Mouse (Mus musculus) urinary bladder, postnatal 4 days (tissue): Measurements from ENCODE around the gene Cela2a.
"Not testable (repeated sequence)": the region's sequence is repeated elsewhere in the genome, so short reads cannot be mapped to it uniquely, and the experiment has no call there.

ENCODE experiments used
- DNase-seq, 2 experiments: peaks; one replicate each; pipeline ENCODE4 v3.0.0; 2021 to 2022; ENCODE audit warnings: low spot score in 2 of 2

Gene Cela2a

GRCm38 (mm10) chr4:141797545-141797944, 28.4 kb downstream of the Cela2a start:
- DNase-seq = no peak

GRCm38 (mm10) chr4:141796954-141797353, 29.0 kb downstream of the Cela2a start:
- DNase-seq = no peak

- DNase-seq = no peak
These were observed 29.6 kb downstream of the Cela2a start for GRCm38 (mm10) chr4:141796356-141796755.

- DNase-seq = no peak
These were observed 31.8 kb downstream of the Cela2a start for GRCm38 (mm10) chr4:141794152-141794535.

GRCm38 (mm10) chr4:141793282-141794151, 32.4 kb downstream of the Cela2a start, which contains the start of gene Casp9:
Casp9 (plus strand) TSS chr4:141793612.
- peak; percentile 98 to 99 for DNase-seq

- DNase-seq = no peak
These were observed 33.2 kb downstream of the Cela2a start for GRCm38 (mm10) chr4:141792554-141793281.

GRCm38 (mm10) chr4:141791951-141792350, 34.0 kb downstream of the Cela2a start:
- DNase-seq = no peak

- DNase-seq = no peak
These were observed 34.5 kb downstream of the Cela2a start for GRCm38 (mm10) chr4:141791486-141791885.

GRCm38 (mm10) chr4:141790524-141790990, 35.4 kb downstream of the Cela2a start, which contains the start of gene Dnajc16:
Dnajc16 (minus strand) TSS chr4:141790931.
- DNase-seq = peak; percentile 95 to 96

- DNase-seq = no peak
These were observed 36.3 kb downstream of the Cela2a start for GRCm38 (mm10) chr4:141789564-141790218.

GRCm38 (mm10) chr4:141787462-141787861, 38.5 kb downstream of the Cela2a start:
- DNase-seq = no peak

GRCm38 (mm10) chr4:141787046-141787445, 38.9 kb downstream of the Cela2a start:
- DNase-seq = no peak

- no peak for DNase-seq
These were observed 39.8 kb downstream of the Cela2a start for GRCm38 (mm10) chr4:141786141-141786540.

- DNase-seq = no peak
These were observed 41.1 kb downstream of the Cela2a start for GRCm38 (mm10) chr4:141784835-141785234.

- no peak for DNase-seq
These were observed 44.6 kb downstream of the Cela2a start for GRCm38 (mm10) chr4:141781201-141781985.

GRCm38 (mm10) chr4:141779828-141780227, 46.1 kb downstream of the Cela2a start:
- no peak for DNase-seq

GRCm38 (mm10) chr4:141773019-141773418, 52.9 kb downstream of the Cela2a start:
- not testable (repeated sequence) for DNase-seq

- DNase-seq = no peak
These were observed 54.1 kb downstream of the Cela2a start for GRCm38 (mm10) chr4:141771823-141772222.

- no peak for DNase-seq
These were observed 56.3 kb downstream of the Cela2a start for GRCm38 (mm10) chr4:141769501-141770160.

- peak in 1 of 2 experiments; percentile 55 for DNase-seq
These were observed 58.5 kb downstream of the Cela2a start for GRCm38 (mm10) chr4:141767353-141768036.
